Mouse (Mus musculus): ENCODE measurements around the gene Dnajc14.
"Not testable (repeated sequence)": the region's sequence is repeated elsewhere in the genome, so short reads cannot be mapped to it uniquely, and the experiment has no call there.

Dnajc14 gene

GRCm38 (mm10) chr10:128805092-128806000 lies 1.5 kb downstream of the Dnajc14 start:
- H3K36me3 ChIP-seq (ENCODE audit: insufficient read depth, low read length), result peaks cover 52% of the 10 kb centered on the region
- H3K9me3 ChIP-seq (ENCODE audit: low read length), result no peaks in the 10 kb centered on the region
- peaks cover 59% of the 10 kb centered on the region for H3K4me1 ChIP-seq (replicated peaks; ENCODE audit: low read depth, low read length)
- peaks cover 22% of the 10 kb centered on the region for H3K27me3 ChIP-seq (ENCODE audit: insufficient read depth, low read length)
- H3K4me3 ChIP-seq (replicated peaks; ENCODE audit: low read length), result peak overlapping the region; percentile 100
- TF ChIP-seq POU5F1 (IDR thresholded peaks at IDR 0.05; ENCODE audit: borderline replicate concordance, low read length) (no peak), CTCF (conservative IDR thresholded peaks at IDR 0.05; ENCODE audit: low read length) (no peak), NANOG (IDR thresholded peaks at IDR 0.05; ENCODE audit: borderline replicate concordance, low read length) (no peak)

DNA sequence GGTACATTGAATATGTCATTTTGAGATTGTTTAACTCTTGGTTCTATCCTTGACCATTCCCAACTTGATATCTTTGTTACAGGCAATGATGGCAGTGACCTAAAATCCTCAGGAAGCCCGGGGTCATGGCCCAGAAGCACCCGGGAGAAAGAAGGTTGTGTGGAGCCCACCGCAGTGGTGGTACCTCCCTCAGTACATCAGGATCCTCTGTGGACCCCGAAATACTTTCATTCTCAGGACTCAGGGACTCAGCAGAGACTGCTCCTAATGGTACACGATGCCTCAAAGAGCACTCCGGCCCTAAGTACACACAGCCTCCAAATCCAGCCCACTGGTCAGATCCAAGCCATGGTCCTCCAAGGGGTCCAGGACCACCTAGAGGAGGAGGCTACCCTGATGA lies 2.2 kb downstream of the Dnajc14 start:
- H3K4me3 ChIP-seq (replicated peaks; ENCODE audit: low read length), result peak overlapping the region; percentile 100
- TF ChIP-seq NANOG (IDR thresholded peaks at IDR 0.05; ENCODE audit: borderline replicate concordance, low read length) (no peak), POU5F1 (IDR thresholded peaks at IDR 0.05; ENCODE audit: borderline replicate concordance, low read length) (no peak), CTCF (conservative IDR thresholded peaks at IDR 0.05; ENCODE audit: low read length) (no peak)
- H3K9me3 ChIP-seq (ENCODE audit: low read length), result no peaks in the 10 kb centered on the region
- peaks cover 46% of the 10 kb centered on the region for H3K36me3 ChIP-seq (ENCODE audit: insufficient read depth, low read length)
- H3K4me1 ChIP-seq (replicated peaks; ENCODE audit: low read depth, low read length), result peaks cover 59% of the 10 kb centered on the region
- peaks cover 20% of the 10 kb centered on the region for H3K27me3 ChIP-seq (ENCODE audit: insufficient read depth, low read length)

DNA sequence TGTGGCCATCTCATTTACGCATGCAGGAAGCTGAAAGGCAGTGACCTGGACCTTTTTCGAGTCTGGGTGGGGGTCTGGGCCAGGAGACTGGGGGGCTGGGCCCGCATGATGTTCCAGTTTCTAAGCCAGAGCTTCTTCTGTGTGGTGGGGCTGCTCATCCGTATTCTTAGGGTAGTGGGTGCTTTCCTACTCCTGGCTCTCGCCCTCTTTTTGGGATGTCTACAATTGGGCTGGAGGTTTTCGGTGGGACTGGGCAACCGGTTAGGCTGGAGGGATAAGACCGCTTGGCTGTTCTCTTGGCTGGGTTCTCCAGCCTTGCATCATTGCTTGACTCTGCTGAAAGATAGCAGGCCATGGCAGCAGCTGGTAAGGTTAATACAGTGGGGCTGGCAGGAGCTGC lies 3.2 kb downstream of the Dnajc14 start:
- peak overlapping the region; percentile 100 for H3K4me3 ChIP-seq (replicated peaks; ENCODE audit: low read length)
- H3K27me3 ChIP-seq (ENCODE audit: insufficient read depth, low read length), result peaks cover 11% of the 10 kb centered on the region
- TF ChIP-seq POU5F1 (IDR thresholded peaks at IDR 0.05; ENCODE audit: borderline replicate concordance, low read length), result no peak
- TF ChIP-seq CTCF (conservative IDR thresholded peaks at IDR 0.05; ENCODE audit: low read length), result no peak
- no peak for TF ChIP-seq NANOG (IDR thresholded peaks at IDR 0.05; ENCODE audit: borderline replicate concordance, low read length)
- H3K9me3 ChIP-seq (ENCODE audit: low read length), result no peaks in the 10 kb centered on the region
- H3K4me1 ChIP-seq (replicated peaks; ENCODE audit: low read depth, low read length), result peaks cover 51% of the 10 kb centered on the region
- peaks cover 36% of the 10 kb centered on the region for H3K36me3 ChIP-seq (ENCODE audit: insufficient read depth, low read length)

DNA sequence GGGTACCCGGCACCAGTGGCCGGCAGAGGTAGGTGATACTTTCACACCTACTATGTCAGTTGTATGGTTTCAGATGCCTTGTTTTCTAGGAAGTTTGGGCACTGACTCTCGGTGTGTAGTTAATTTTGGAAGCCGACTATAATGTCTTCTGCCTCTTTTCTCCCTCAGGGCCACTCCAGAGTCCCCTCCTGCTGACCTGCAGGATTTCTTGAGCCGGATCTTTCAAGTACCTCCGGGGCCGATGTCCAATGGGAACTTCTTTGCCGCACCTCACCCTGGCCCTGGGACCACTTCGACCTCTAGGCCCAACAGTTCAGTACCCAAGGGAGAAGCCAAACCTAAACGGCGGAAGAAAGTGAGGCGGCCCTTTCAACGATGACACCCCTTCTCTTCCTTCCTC lies 13.2 kb downstream of the Dnajc14 start, which contains the start of gene Sarnp:
Gene Sarnp (plus strand): TSS at position 301 of the 400 bp plus-strand sequence.
- peaks cover 18% of the 10 kb centered on the region for H3K4me1 ChIP-seq (replicated peaks; ENCODE audit: low read depth, low read length)
- no peaks in the 10 kb centered on the region for H3K9me3 ChIP-seq (ENCODE audit: low read length)
- H3K4me3 ChIP-seq (replicated peaks; ENCODE audit: low read length), result no peak within 1 kb of the TSS
- H3K36me3 ChIP-seq (ENCODE audit: insufficient read depth, low read length), result peaks cover 76% of the 10 kb centered on the region
- no peaks in the 10 kb centered on the region for H3K27me3 ChIP-seq (ENCODE audit: insufficient read depth, low read length)
- TF ChIP-seq CTCF (conservative IDR thresholded peaks at IDR 0.05; ENCODE audit: low read length), result no peak
- TF ChIP-seq NANOG (IDR thresholded peaks at IDR 0.05; ENCODE audit: borderline replicate concordance, low read length), result no peak
- TF ChIP-seq POU5F1 (IDR thresholded peaks at IDR 0.05; ENCODE audit: borderline replicate concordance, low read length), result no peak

DNA sequence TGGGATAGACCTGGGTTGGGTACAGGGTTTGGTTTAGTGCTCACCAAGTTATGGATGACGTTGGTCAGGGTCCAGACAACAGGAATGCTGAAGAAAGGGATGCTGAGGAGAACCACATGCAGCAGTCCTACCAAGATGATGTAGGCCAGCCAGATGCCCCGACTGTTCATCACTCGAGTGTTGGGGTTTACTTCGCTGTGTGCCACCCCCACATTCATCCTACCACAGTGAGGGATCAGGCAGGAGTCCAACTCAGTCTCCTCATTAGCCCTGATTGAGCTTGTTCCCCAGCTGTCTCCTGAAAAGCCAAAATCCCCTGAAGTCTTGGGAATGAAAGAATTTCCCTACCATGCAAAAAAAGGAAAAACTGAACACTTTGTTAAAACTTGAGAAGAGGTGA lies 16.4 kb downstream of the Dnajc14 start:
- TF ChIP-seq NANOG (IDR thresholded peaks at IDR 0.05; ENCODE audit: borderline replicate concordance, low read length) (no peak), POU5F1 (IDR thresholded peaks at IDR 0.05; ENCODE audit: borderline replicate concordance, low read length) (no peak), CTCF (conservative IDR thresholded peaks at IDR 0.05; ENCODE audit: low read length) (no peak)
- H3K4me3 ChIP-seq (replicated peaks; ENCODE audit: low read length), result peak overlapping the region; percentile 96
- H3K4me1 ChIP-seq (replicated peaks; ENCODE audit: low read depth, low read length), result peaks cover 42% of the 10 kb centered on the region

GRCm38 (mm10) chr10:128821358-128822056 lies 17.6 kb downstream of the Dnajc14 start, which contains the start of gene Ormdl2:
Ormdl2 (minus strand) TSS chr10:128821645.
- peaks cover 52% of the 10 kb centered on the region for H3K4me1 ChIP-seq (replicated peaks; ENCODE audit: low read depth, low read length)
- no peak for TF ChIP-seq CTCF (conservative IDR thresholded peaks at IDR 0.05; ENCODE audit: low read length)
- no peak for TF ChIP-seq POU5F1 (IDR thresholded peaks at IDR 0.05; ENCODE audit: borderline replicate concordance, low read length)
- no peak for TF ChIP-seq NANOG (IDR thresholded peaks at IDR 0.05; ENCODE audit: borderline replicate concordance, low read length)
- H3K36me3 ChIP-seq (ENCODE audit: insufficient read depth, low read length), result peaks cover 65% of the 10 kb centered on the region
- H3K9me3 ChIP-seq (ENCODE audit: low read length), result no peaks in the 10 kb centered on the region
- peak within 1 kb of the TSS; percentile 96 for H3K4me3 ChIP-seq (replicated peaks; ENCODE audit: low read length)
- H3K27me3 ChIP-seq (ENCODE audit: insufficient read depth, low read length), result no peaks in the 10 kb centered on the region

More for the DNA sequence above, 16.4 kb downstream of the Dnajc14 start:
- H3K9me3 ChIP-seq (ENCODE audit: low read length), result no peaks in the 10 kb centered on the region
- H3K36me3 ChIP-seq (ENCODE audit: insufficient read depth, low read length), result peaks cover 65% of the 10 kb centered on the region
- no peaks in the 10 kb centered on the region for H3K27me3 ChIP-seq (ENCODE audit: insufficient read depth, low read length)

DNA sequence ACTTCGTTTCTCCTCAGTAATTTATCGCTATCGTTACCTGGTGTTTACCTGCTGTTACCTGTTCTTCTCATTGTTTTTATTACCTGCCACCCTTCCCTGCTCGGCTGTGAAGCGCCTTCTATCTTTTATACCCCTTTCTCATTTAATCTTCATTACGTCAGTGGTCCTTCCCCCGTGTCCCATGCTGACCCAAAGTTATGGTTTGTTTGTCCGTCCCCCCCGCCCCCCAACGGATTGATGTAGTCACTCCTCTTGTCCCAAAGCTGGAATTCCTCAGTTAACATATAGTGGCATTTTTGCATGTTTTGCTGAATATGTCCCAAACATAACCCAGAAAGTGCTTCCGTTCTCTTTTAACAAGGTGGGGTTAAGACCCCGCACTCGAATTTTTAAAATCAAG lies 18.3 kb downstream of the Dnajc14 start:
- no peak for TF ChIP-seq NANOG (IDR thresholded peaks at IDR 0.05; ENCODE audit: borderline replicate concordance, low read length)
- no peak for TF ChIP-seq POU5F1 (IDR thresholded peaks at IDR 0.05; ENCODE audit: borderline replicate concordance, low read length)
- no peak for TF ChIP-seq CTCF (conservative IDR thresholded peaks at IDR 0.05; ENCODE audit: low read length)
- Histone ChIP-seq H3K4me3 (replicated peaks; ENCODE audit: low read length) (peak overlapping the region; percentile 96), H3K36me3 (ENCODE audit: insufficient read depth, low read length) (peaks cover 65% of the 10 kb centered on the region), H3K4me1 (replicated peaks; ENCODE audit: low read depth, low read length) (peaks cover 55% of the 10 kb centered on the region), H3K27me3 (ENCODE audit: insufficient read depth, low read length) (no peaks in the 10 kb centered on the region), H3K9me3 (ENCODE audit: low read length) (no peaks in the 10 kb centered on the region)

DNA sequence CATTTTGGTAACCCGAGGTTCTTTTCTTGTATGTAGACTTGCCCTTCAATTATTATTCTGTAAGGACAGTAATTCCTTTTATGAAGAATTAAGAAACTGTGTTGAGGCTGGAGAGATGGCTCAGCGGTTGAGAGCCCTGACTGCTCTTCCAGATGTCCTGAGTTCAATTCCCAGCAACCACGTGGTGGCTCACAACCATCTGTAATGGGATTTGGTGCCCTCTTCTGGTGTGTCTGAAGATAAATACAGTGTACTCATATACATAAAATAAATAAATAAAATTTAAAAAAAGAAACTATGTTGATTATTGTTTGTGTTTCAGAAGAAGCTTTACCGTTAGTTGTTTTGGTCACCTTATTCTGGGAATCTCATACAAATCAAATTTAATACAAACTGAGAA lies 19.2 kb downstream of the Dnajc14 start:
- H3K9me3 ChIP-seq (ENCODE audit: low read length); H3K27me3 ChIP-seq (ENCODE audit: insufficient read depth, low read length): not testable (repeated sequence)
- Histone ChIP-seq H3K4me3 (replicated peaks; ENCODE audit: low read length) (peak overlapping the region; percentile 96), H3K36me3 (ENCODE audit: insufficient read depth, low read length) (peaks cover 64% of the 10 kb centered on the region), H3K4me1 (replicated peaks; ENCODE audit: low read depth, low read length) (peaks cover 57% of the 10 kb centered on the region)

All from E14TG2a.4 (cell line).